19 mouse cellular contexts compared by ENCODE assay signal in the genomic region with DNA sequence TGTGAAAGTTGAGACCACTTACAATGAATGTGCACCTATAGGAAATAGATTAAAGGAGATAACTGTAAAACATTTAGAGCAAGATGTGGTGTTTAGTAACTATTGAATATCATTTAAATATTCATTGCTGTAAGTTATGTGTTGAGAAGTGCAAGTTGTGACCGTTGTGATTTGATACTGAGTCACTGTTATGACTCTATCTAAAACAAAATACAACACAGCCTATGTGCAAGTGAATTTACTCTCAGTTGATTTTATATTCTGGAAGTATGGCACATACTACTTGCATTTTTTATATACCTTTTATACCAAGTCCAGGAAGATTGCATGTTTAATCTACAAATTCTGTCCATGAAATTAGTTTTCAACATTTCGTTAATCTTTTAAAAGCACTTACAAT.
DNase-seq lines count a peak whose midpoint lies in the region; ATAC-seq and TF ChIP-seq lines count a peak whose summit lies in the region.
"Had no signal": no experiment of that assay in that cellular context is flagged by ENCODE, and none has a peak within 500 bp of the region (broad histone marks: within the 10 kb centered on the region; RNA-seq: fewer than 3 reads in every experiment).

No protein-coding gene starts in this region.

- 0 out of 2 replicates have a peak, but pooled peaks have one; percentile 19 for ATAC-seq in forebrain, embryonic 11.5 days (replicated peaks; ENCODE audit: low FRiP score)
- ATAC-seq in forebrain, embryonic 16.5 days, result no peak
- peak; percentile 60 for ATAC-seq in hindbrain, embryonic 11.5 days (ENCODE audit: low FRiP score)
- ATAC-seq in hindbrain, embryonic 14.5 days (ENCODE audit: low FRiP score), result no peak
- ATAC-seq in midbrain, embryonic 11.5 days (ENCODE audit: low FRiP score), result peak; percentile 64
- no peak for ATAC-seq in midbrain, postnatal 0 days (ENCODE audit: low FRiP score)

- no peaks in the 10 kb centered on the region for H3K27me3 ChIP-seq in forebrain, embryonic 11.5 days (ENCODE audit: control insufficient read depth, insufficient read depth, low read length)
- H3K27me3 ChIP-seq in forebrain, embryonic 16.5 days (replicated peaks; ENCODE audit: control insufficient read depth, insufficient read depth, low read length), result no peaks in the 10 kb centered on the region
- H3K27me3 ChIP-seq in hindbrain, embryonic 11.5 days (ENCODE audit: control insufficient read depth, insufficient read depth, low read length), result no peaks in the 10 kb centered on the region
- no peaks in the 10 kb centered on the region for H3K27me3 ChIP-seq in hindbrain, embryonic 14.5 days (ENCODE audit: control insufficient read depth, insufficient read depth, low read length)
- H3K27me3 ChIP-seq in midbrain, embryonic 11.5 days (ENCODE audit: control insufficient read depth, insufficient read depth, low read length), result no peaks in the 10 kb centered on the region
- no peaks in the 10 kb centered on the region for H3K27me3 ChIP-seq in midbrain, postnatal 0 days (ENCODE audit: insufficient read depth, low read length)
- H3K27me3 ChIP-seq: embryonic facial prominence, embryonic 13.5 days; embryonic facial prominence, embryonic 15.5 days; forebrain, embryonic 12.5 days had no signal

- H3K9ac ChIP-seq in forebrain, embryonic 11.5 days (ENCODE audit: low read length), result no peak overlapping the region
- no peak overlapping the region for H3K9ac ChIP-seq in forebrain, embryonic 16.5 days (replicated peaks; ENCODE audit: low read depth, low read length)
- no peak overlapping the region for H3K9ac ChIP-seq in hindbrain, embryonic 11.5 days (ENCODE audit: low read depth, low read length)
- H3K9ac ChIP-seq in hindbrain, embryonic 14.5 days, result no peak overlapping the region
- no peak overlapping the region for H3K9ac ChIP-seq in midbrain, embryonic 11.5 days (ENCODE audit: low read length)
- H3K9ac ChIP-seq in midbrain, postnatal 0 days (replicated peaks; ENCODE audit: low read length, poor library complexity, severe bottlenecking), result no peak overlapping the region
- H3K9ac ChIP-seq: embryonic facial prominence, embryonic 13.5 days; embryonic facial prominence, embryonic 15.5 days; forebrain, embryonic 12.5 days had no signal

- 26% methylated on average over 2 of the region's 2 CpGs for WGBS in forebrain, embryonic 11.5 days
- 25% methylated on average over 2 of the region's 2 CpGs for WGBS in forebrain, embryonic 16.5 days
- 32% methylated on average over 2 of the region's 2 CpGs for WGBS in hindbrain, embryonic 11.5 days
- WGBS in hindbrain, embryonic 14.5 days, result 18% methylated on average over 2 of the region's 2 CpGs
- WGBS in midbrain, embryonic 11.5 days, result 41% methylated on average over 2 of the region's 2 CpGs
- 28% methylated on average over 2 of the region's 2 CpGs for WGBS in midbrain, postnatal 0 days

- H3K36me3 ChIP-seq in forebrain, embryonic 11.5 days (ENCODE audit: control insufficient read depth, insufficient read depth, low read length), result no peaks in the 10 kb centered on the region
- no peaks in the 10 kb centered on the region for H3K36me3 ChIP-seq in forebrain, embryonic 16.5 days (ENCODE audit: control insufficient read depth, insufficient read depth)
- no peaks in the 10 kb centered on the region for H3K36me3 ChIP-seq in hindbrain, embryonic 11.5 days (ENCODE audit: control insufficient read depth, insufficient read depth, low read length)
- H3K36me3 ChIP-seq in hindbrain, embryonic 14.5 days (replicated peaks; ENCODE audit: control insufficient read depth, insufficient read depth), result no peaks in the 10 kb centered on the region
- no peaks in the 10 kb centered on the region for H3K36me3 ChIP-seq in midbrain, embryonic 11.5 days (ENCODE audit: control insufficient read depth, insufficient read depth, low read length)
- H3K36me3 ChIP-seq in midbrain, postnatal 0 days (ENCODE audit: insufficient read depth, low read length), result no peaks in the 10 kb centered on the region
- H3K36me3 ChIP-seq: embryonic facial prominence, embryonic 13.5 days; embryonic facial prominence, embryonic 15.5 days; forebrain, embryonic 12.5 days had no signal

- TF ChIP-seq CTCF in midbrain, postnatal 0 days (IDR thresholded peaks at IDR 0.05), result no peak

- H3K4me1 ChIP-seq in forebrain, embryonic 11.5 days (replicated peaks; ENCODE audit: control insufficient read depth, insufficient read depth, low read length), result no peaks in the 10 kb centered on the region
- H3K4me1 ChIP-seq in forebrain, embryonic 16.5 days (replicated peaks; ENCODE audit: control insufficient read depth, insufficient read depth, low read length), result no peaks in the 10 kb centered on the region
- no peaks in the 10 kb centered on the region for H3K4me1 ChIP-seq in hindbrain, embryonic 11.5 days (replicated peaks; ENCODE audit: control insufficient read depth, insufficient read depth, low read length)
- no peaks in the 10 kb centered on the region for H3K4me1 ChIP-seq in hindbrain, embryonic 14.5 days (replicated peaks; ENCODE audit: control insufficient read depth, insufficient read depth, low read length)
- 0 out of 2 replicates have a peak, but pooled peaks cover 2% of the 10 kb centered on the region for H3K4me1 ChIP-seq in midbrain, embryonic 11.5 days (ENCODE audit: control insufficient read depth, insufficient read depth, low read length)
- H3K4me1 ChIP-seq in midbrain, postnatal 0 days (ENCODE audit: insufficient read depth, low read length), result no peaks in the 10 kb centered on the region
- H3K4me1 ChIP-seq: embryonic facial prominence, embryonic 13.5 days; embryonic facial prominence, embryonic 15.5 days had no signal

- no peak for DNase-seq in forebrain, embryonic 11.5 days (ENCODE audit: low spot score)
- no peak for DNase-seq in hindbrain, embryonic 11.5 days (ENCODE audit: low spot score)
- no peak for DNase-seq in hindbrain, embryonic 14.5 days (ENCODE audit: low spot score)
- DNase-seq in midbrain, embryonic 11.5 days (ENCODE audit: low spot score, missing footprints), result peak; percentile 84
- DNase-seq in midbrain, postnatal 0 days (ENCODE audit: low spot score), result no peak
- DNase-seq: adrenal gland, adult 2 months; adrenal gland, postnatal 10 days; adrenal gland, postnatal 25 days; cerebellum, adult 11 months; cerebellum, adult 18-20 months; cerebellum, adult 8-10 months; cerebellum, adult 9-11 months; cerebellum, postnatal 14 days; cerebellum, postnatal 36 days had no signal

- no peak overlapping the region for H3K4me3 ChIP-seq in forebrain, embryonic 11.5 days (ENCODE audit: low read depth, low read length)
- no peak overlapping the region for H3K4me3 ChIP-seq in forebrain, embryonic 16.5 days (replicated peaks; ENCODE audit: low read length)
- no peak overlapping the region for H3K4me3 ChIP-seq in hindbrain, embryonic 11.5 days (ENCODE audit: low read depth, low read length)
- H3K4me3 ChIP-seq in hindbrain, embryonic 14.5 days (replicated peaks; ENCODE audit: low read length), result no peak overlapping the region
- no peak overlapping the region for H3K4me3 ChIP-seq in midbrain, embryonic 11.5 days (ENCODE audit: low read depth, low read length)
- no peak overlapping the region for H3K4me3 ChIP-seq in midbrain, postnatal 0 days (ENCODE audit: low read depth, low read length)
- H3K4me3 ChIP-seq: embryonic facial prominence, embryonic 13.5 days; embryonic facial prominence, embryonic 15.5 days; erythroblast, embryonic 14.5 days; forebrain, embryonic 12.5 days had no signal

- H3K4me2 ChIP-seq in forebrain, embryonic 11.5 days (ENCODE audit: low read depth, low read length, severe bottlenecking), result no peak overlapping the region
- no peak overlapping the region for H3K4me2 ChIP-seq in forebrain, embryonic 16.5 days (ENCODE audit: low read length)
- H3K4me2 ChIP-seq in hindbrain, embryonic 11.5 days (replicated peaks; ENCODE audit: low read depth, low read length), result no peak overlapping the region
- H3K4me2 ChIP-seq in hindbrain, embryonic 14.5 days (replicated peaks), result no peak overlapping the region
- no peak overlapping the region for H3K4me2 ChIP-seq in midbrain, embryonic 11.5 days
- H3K4me2 ChIP-seq in midbrain, postnatal 0 days (ENCODE audit: low read depth, low read length, poor library complexity, severe bottlenecking), result no peak overlapping the region
- H3K4me2 ChIP-seq: embryonic facial prominence, embryonic 13.5 days; embryonic facial prominence, embryonic 15.5 days; forebrain, embryonic 12.5 days had no signal

- H3K27ac ChIP-seq in forebrain, embryonic 11.5 days (ENCODE audit: low read depth, low read length), result no peak overlapping the region; the same call in 1 of the 2 replicates
- no peak overlapping the region for H3K27ac ChIP-seq in forebrain, embryonic 16.5 days (ENCODE audit: low read length)
- H3K27ac ChIP-seq in hindbrain, embryonic 11.5 days (ENCODE audit: low read depth, low read length), result no peak overlapping the region
- no peak overlapping the region for H3K27ac ChIP-seq in hindbrain, embryonic 14.5 days
- peak overlapping the region; percentile 20; the same call in 1 of the 2 replicates for H3K27ac ChIP-seq in midbrain, embryonic 11.5 days (ENCODE audit: low read depth, low read length)
- H3K27ac ChIP-seq in midbrain, postnatal 0 days (ENCODE audit: low read depth, low read length), result no peak overlapping the region
- H3K27ac ChIP-seq: embryonic facial prominence, embryonic 13.5 days; embryonic facial prominence, embryonic 15.5 days; forebrain, embryonic 12.5 days had no signal

- no peaks in the 10 kb centered on the region for H3K9me3 ChIP-seq in forebrain, embryonic 11.5 days (ENCODE audit: control insufficient read depth, low read length)
- H3K9me3 ChIP-seq in forebrain, embryonic 16.5 days (ENCODE audit: control insufficient read depth, low read length), result no peaks in the 10 kb centered on the region
- no peaks in the 10 kb centered on the region for H3K9me3 ChIP-seq in hindbrain, embryonic 11.5 days (ENCODE audit: control insufficient read depth, low read length)
- no peaks in the 10 kb centered on the region for H3K9me3 ChIP-seq in hindbrain, embryonic 14.5 days (ENCODE audit: control insufficient read depth, low read length)
- H3K9me3 ChIP-seq in midbrain, embryonic 11.5 days (ENCODE audit: control insufficient read depth, low read length), result no peaks in the 10 kb centered on the region
- H3K9me3 ChIP-seq in midbrain, postnatal 0 days (ENCODE audit: low read length), result no peaks in the 10 kb centered on the region
- H3K9me3 ChIP-seq: embryonic facial prominence, embryonic 13.5 days; embryonic facial prominence, embryonic 15.5 days; forebrain, embryonic 12.5 days had no signal

Comparison
In these comparisons a context has a peak if more than half of its experiments do, and no peak if none do; other contexts are left out.
1. ATAC-seq: peak in forebrain, embryonic 11.5 days (single experiment), hindbrain, embryonic 11.5 days (single experiment) and midbrain, embryonic 11.5 days (single experiment); none in forebrain, embryonic 16.5 days (single experiment), hindbrain, embryonic 14.5 days (single experiment) and midbrain, postnatal 0 days (single experiment).